Mouse (Mus musculus) testis, adult 2 months (tissue): ENCODE measurements around the gene Mroh2a.

Source experiments
- CTCF ChIP-seq: fragments of 200-500 bp; IDR thresholded peaks from 2 replicates; pipeline ENCODE4 v1.5.1; 2012; ENCODE audit warnings: low read depth, mild to moderate bottlenecking, inconsistent platforms, low read length, moderate library complexity; ENCODE audit not compliant: control insufficient read depth, insufficient read depth, insufficient replicate concordance
- POLR2A ChIP-seq: fragments of 200-500 bp; IDR thresholded peaks from 2 replicates; pipeline ENCODE4 v1.6.1; 2012; ENCODE audit warnings: low read depth, mild to moderate bottlenecking, inconsistent platforms, low read length, moderate library complexity; ENCODE audit not compliant: control insufficient read depth

- TF ChIP-seq CTCF: no peak
- no peak for TF ChIP-seq POLR2A
These were observed 73.7 kb downstream of the Mroh2a start for GRCm38 (mm10) chr1:88300301-88301050.
